Mouse (Mus musculus) B cell, adult 67 days (primary cell): Measurements from ENCODE around the gene Mas1. TPM values are rescaled to one million over a fixed set of nuclear protein-coding genes. Genes with fewer than 3 reads are reported as not detected.

ENCODE experiments used
- total RNA-seq, 2 experiments: library from RNA; stranded (reverse); gene quantifications; 4 replicates each; pipeline ENCODE4 v1.2.4; 2023

Gene Mas1
- total RNA-seq, result not detected

GRCm38 (mm10) chr17:12868043-12868442, at the start of gene Mas1:
Gene Mas1 (minus strand): TSS chr17:12868143.

DNA sequence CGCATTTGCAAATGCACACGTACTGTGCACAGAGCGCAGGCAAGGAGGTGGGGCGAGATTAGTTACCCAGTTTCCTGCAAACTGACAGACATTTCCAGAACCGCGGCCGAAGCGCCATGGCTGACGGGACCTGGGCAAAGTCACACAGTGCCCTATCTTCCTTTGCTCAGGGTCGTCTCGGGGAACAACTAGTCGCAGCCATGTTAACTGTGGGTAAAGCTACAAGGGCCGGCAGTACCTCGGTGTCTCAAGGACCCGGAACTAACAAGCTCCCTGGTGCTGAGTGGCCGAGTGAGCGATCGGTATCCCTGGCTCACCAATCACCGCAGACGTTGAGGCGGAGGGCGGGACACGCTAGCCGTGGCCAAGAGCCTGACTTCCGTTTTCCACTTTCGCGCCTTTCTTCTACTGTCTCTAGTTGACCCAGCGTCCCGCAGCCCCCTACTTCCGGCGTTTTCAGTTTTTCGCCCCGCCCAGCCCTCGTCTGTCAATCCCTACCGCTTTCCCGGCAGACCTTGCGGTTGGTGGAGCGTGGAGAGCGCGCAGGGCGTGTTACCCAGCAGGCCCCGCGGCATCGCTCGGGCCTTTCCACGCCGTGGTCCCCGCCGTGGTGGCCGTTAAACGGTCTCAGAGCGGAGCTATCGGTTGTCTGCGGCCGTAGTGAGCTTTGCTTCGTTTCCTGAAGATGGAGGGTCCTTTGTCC, 48.1 kb upstream of the Mas1 start, which contains the start of gene Mrpl18:
Gene Mrpl18, minus strand, starts transcription at position 465 of the 703 bp plus-strand sequence.

DNA sequence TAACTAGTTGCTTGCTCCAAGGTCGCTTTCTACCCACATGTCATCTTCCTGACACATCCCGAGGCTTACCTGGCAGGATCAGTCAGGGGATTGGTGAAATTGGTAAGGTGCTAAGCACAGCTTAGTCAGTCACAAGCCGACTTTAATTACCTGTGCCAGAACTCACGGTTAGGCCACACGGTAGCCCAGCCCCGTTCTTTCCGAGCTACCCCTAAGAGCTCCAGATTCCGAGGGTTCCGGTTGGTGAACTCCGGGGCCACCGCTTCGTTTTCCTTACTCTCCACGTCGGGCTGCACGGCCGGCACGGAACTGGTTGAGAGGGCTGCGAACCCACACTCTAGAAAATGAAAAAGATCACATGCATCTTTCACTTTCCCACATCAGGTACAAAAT, 47.5 kb upstream of the Mas1 start, which contains the start of gene Tcp1:
Gene Tcp1, plus strand, starts transcription at position 214 of the 393 bp plus-strand sequence.

DNA sequence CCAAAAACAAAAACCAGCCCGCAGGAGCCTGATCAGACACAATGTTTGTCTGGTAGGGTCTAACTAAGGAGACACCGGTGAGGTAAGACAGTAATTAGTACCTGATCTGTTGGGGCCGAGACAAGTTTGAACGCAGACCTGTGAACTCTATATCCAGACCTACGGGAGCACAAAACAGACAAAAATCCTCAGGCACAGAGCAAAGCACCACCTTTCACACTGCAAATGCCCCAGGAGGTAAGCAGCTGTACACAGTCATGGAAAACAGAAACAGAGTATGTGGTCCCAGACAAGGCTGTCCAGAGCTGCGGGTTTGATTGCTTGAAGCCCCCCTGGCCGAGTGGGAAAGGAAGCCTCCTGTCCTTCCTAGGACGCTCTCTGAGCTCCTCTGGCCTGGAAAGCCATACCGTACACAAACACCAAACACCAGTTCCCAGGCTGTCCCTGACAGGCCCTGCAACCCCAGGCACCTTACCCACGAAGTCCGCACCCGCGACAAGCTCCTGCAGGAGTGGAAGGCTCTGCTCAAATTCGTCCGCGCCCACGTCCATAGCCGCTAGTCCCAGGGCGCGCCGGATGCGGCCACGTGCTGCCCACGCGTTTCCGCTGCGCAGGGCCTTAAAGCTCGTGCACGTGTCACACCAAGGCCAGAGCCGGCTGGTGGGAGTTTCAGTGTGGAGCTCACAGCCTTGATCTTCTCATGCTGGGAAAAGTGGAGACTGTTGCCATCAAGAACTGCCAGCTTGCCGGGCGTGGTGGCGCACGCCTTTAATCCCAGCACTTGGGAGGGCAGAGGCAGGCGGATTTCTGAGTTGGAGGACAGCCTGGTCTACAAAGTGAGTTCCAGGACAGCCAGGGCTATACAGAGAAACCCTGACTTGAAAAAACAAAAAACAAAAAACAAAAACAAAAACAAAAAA, 41.7 kb upstream of the Mas1 start, which contains the start of gene Pnldc1:
Gene Pnldc1, minus strand, starts transcription at position 870 of the 920 bp plus-strand sequence.

GRCm38 (mm10) chr17:12875734-12876133, 7.8 kb upstream of the Mas1 start, which contains the start of gene Mrgprh:
Gene Mrgprh (plus strand): TSS chr17:12876034.

Other genes starting within 250 kb of the Mas1 start
- gene Slc22a1, start 192.3 kb downstream of the Mas1 start, total RNA-seq, result not detected
- 10 to 100 TPM in 1 of 2 experiments, 1 to 10 TPM in 1; 9.7 to 13.7 TPM for gene Igf2r, start 98.5 kb downstream of the Mas1 start, total RNA-seq
- not detected for gene Mrgprh, start 7.9 kb upstream of the Mas1 start, total RNA-seq
- gene Pnldc1, start 42.1 kb upstream of the Mas1 start, total RNA-seq, result 1 to 10 TPM; 2.0 to 3.2 TPM
- 100 to 1,000 TPM; 233 to 244 TPM for gene Tcp1, start 47.6 kb upstream of the Mas1 start, total RNA-seq
- 10 to 100 TPM; 40.7 to 44.4 TPM for gene Mrpl18, start 48.2 kb upstream of the Mas1 start, total RNA-seq
- gene Acat3, start 72.5 kb upstream of the Mas1 start, total RNA-seq, result not detected
- 10 to 100 TPM; 16.9 to 23.9 TPM for gene Acat2, start 92.6 kb upstream of the Mas1 start, total RNA-seq
- gene Wtap, start 126.0 kb upstream of the Mas1 start, total RNA-seq, result 100 to 1,000 TPM; 117 to 123 TPM
- 10 to 100 TPM; 89.3 to 95.3 TPM for gene Sod2, start 138.7 kb upstream of the Mas1 start, total RNA-seq
- gene Gpr31b, start 184.2 kb upstream of the Mas1 start, total RNA-seq, result under 1 TPM in 1 of 2 experiments, not detected in 1; 0.59 TPM
- not detected for gene Tcp10b, start 193.0 kb upstream of the Mas1 start, total RNA-seq